Mouse (Mus musculus) cortical plate, adult 2 months (tissue): ENCODE measurements around the gene Med9. TPM values are rescaled to one million over a fixed set of nuclear protein-coding genes. Genes with fewer than 3 reads are reported as not detected.

ENCODE experiments used
- H3K27ac ChIP-seq: fragments of 200-500 bp; 2 replicates; pipeline ENCODE4 v1.5.1; 2012; ENCODE audit warnings: low read length, control low read depth, inconsistent platforms; ENCODE audit not compliant: insufficient read depth
- H3K4me1 ChIP-seq: fragments of 200-500 bp; 2 replicates; pipeline ENCODE4 v1.6.1; 2011; ENCODE audit warnings: low read length; ENCODE audit not compliant: control insufficient read depth, insufficient read depth
- H3K4me3 ChIP-seq: fragments of 200-500 bp; 2 replicates; pipeline ENCODE4 v1.5.1; 2011; ENCODE audit warnings: mild to moderate bottlenecking, low read length, control low read depth; ENCODE audit not compliant: insufficient read depth
- CTCF ChIP-seq: fragments of 200-500 bp; IDR thresholded peaks from 2 replicates; pipeline ENCODE4 v1.5.1; 2011; ENCODE audit warnings: mild to moderate bottlenecking, control low read depth, low read length; ENCODE audit not compliant: insufficient read depth; ENCODE audit errors: extremely low read depth
- POLR2A ChIP-seq: fragments of 200-500 bp; IDR thresholded peaks from 2 replicates; pipeline ENCODE4 v1.6.1; 2011; ENCODE audit warnings: mild to moderate bottlenecking, low read length, control low read depth; ENCODE audit not compliant: insufficient read depth; ENCODE audit errors: extremely low read depth
- polyA plus RNA-seq: library from polyadenylated mRNA; depleted of rRNA; stranded (reverse); fragments of >200 nt; gene quantifications from 2 replicates; pipeline ENCODE4 v1.2.3, GENCODE M21; 2012

Med9 gene
- polyA plus RNA-seq, 1 experiment, result 44.2 TPM

GRCm38 (mm10) chr11:59963364-59964162 lies 15.6 kb downstream of the Med9 start:
- H3K27ac ChIP-seq, result no peak overlapping the region
- TF ChIP-seq CTCF (no peak), POLR2A (0 out of 2 replicates have a peak, but pooled peaks have one; percentile 24)
- H3K4me3 ChIP-seq, result peak overlapping the region; percentile 35

GRCm38 (mm10) chr11:59964163-59964758 lies 16.3 kb downstream of the Med9 start:
- peak overlapping the region; percentile 35 for H3K4me3 ChIP-seq
- H3K27ac ChIP-seq, result no peak overlapping the region
- TF ChIP-seq POLR2A (no peak), CTCF (no peak)
- H3K4me1 ChIP-seq, result peaks cover 4% of the 10 kb centered on the region

More at GRCm38 (mm10) chr11:59963364-59964162, 15.6 kb downstream of the Med9 start:
- H3K4me1 ChIP-seq, result peaks cover 4% of the 10 kb centered on the region

GRCm38 (mm10) chr11:59964818-59965217 lies 16.8 kb downstream of the Med9 start, which contains the start of gene Rasd1:
Gene Rasd1 (minus strand): TSS chr11:59964944.
- Histone ChIP-seq H3K27ac (peak within 1 kb of the TSS; percentile 25; the same call in 1 of the 2 replicates), H3K4me3 (peak within 1 kb of the TSS; percentile 35), H3K4me1 (peaks cover 4% of the 10 kb centered on the region)
- TF ChIP-seq POLR2A (peak; percentile 82), CTCF (no peak)

GRCm38 (mm10) chr11:59965227-59966101 lies 17.5 kb downstream of the Med9 start:
- peaks cover 4% of the 10 kb centered on the region for H3K4me1 ChIP-seq
- H3K4me3 ChIP-seq, result peak overlapping the region; percentile 35
- TF ChIP-seq CTCF (peak; percentile 76), POLR2A (no peak)
- H3K27ac ChIP-seq, result peak overlapping the region; percentile 25; the same call in 1 of the 2 replicates

GRCm38 (mm10) chr11:59966102-59966483 lies 18.1 kb downstream of the Med9 start:
- Histone ChIP-seq H3K27ac (no peak overlapping the region), H3K4me1 (peaks cover 4% of the 10 kb centered on the region), H3K4me3 (no peak overlapping the region)
- no peak for TF ChIP-seq CTCF
- no peak for TF ChIP-seq POLR2A

- no peak overlapping the region for H3K27ac ChIP-seq
- H3K4me1 ChIP-seq, result no peaks in the 10 kb centered on the region
- no peak overlapping the region for H3K4me3 ChIP-seq
- TF ChIP-seq CTCF (no peak), POLR2A (no peak)
Measured at GRCm38 (mm10) chr11:59967765-59968164, 19.8 kb downstream of the Med9 start.

- TF ChIP-seq POLR2A (no peak), CTCF (no peak)
- Histone ChIP-seq H3K27ac (no peak overlapping the region), H3K4me1 (no peaks in the 10 kb centered on the region), H3K4me3 (no peak overlapping the region)
Measured at GRCm38 (mm10) chr11:59970780-59971179, 22.8 kb downstream of the Med9 start.

- Histone ChIP-seq H3K4me1 (no peaks in the 10 kb centered on the region), H3K4me3 (no peak overlapping the region), H3K27ac (no peak overlapping the region)
- TF ChIP-seq CTCF (no peak), POLR2A (no peak)
Measured at GRCm38 (mm10) chr11:59971691-59972090, 23.7 kb downstream of the Med9 start.

- H3K4me1 ChIP-seq, result no peaks in the 10 kb centered on the region
- H3K4me3 ChIP-seq, result no peak overlapping the region
- no peak overlapping the region for H3K27ac ChIP-seq
- TF ChIP-seq CTCF (no peak), POLR2A (no peak)
Measured at GRCm38 (mm10) chr11:59973389-59973788, 25.4 kb downstream of the Med9 start.
